Mouse (Mus musculus) myocyte (in vitro differentiated cells): ENCODE data around the gene Triobp.

ENCODE experiments used
- MAX ChIP-seq: IDR thresholded peaks from one replicate; pipeline ENCODE4 v1.6.1; 2011; ENCODE audit warnings: low read depth, mild to moderate bottlenecking, control low read depth
- POLR2A ChIP-seq: IDR thresholded peaks from one replicate; pipeline ENCODE4 v1.6.1; 2011; ENCODE audit warnings: low read depth, mild to moderate bottlenecking, control low read depth, moderate library complexity; ENCODE audit not compliant: insufficient read length
- POLR2AphosphoS2 ChIP-seq: IDR thresholded peaks from one replicate; pipeline ENCODE4 v1.6.1; 2011; ENCODE audit warnings: low read depth, control low read depth; ENCODE audit not compliant: insufficient read length
- REST ChIP-seq: IDR thresholded peaks from one replicate; pipeline ENCODE4 v1.6.1; 2011; ENCODE audit warnings: mild to moderate bottlenecking, control low read depth, moderate library complexity; ENCODE audit not compliant: insufficient read depth, insufficient read length
- SRF ChIP-seq: IDR thresholded peaks from one replicate; pipeline ENCODE4 v1.6.1; 2011; ENCODE audit warnings: low read depth; ENCODE audit not compliant: control insufficient read depth, insufficient read length

DNA sequence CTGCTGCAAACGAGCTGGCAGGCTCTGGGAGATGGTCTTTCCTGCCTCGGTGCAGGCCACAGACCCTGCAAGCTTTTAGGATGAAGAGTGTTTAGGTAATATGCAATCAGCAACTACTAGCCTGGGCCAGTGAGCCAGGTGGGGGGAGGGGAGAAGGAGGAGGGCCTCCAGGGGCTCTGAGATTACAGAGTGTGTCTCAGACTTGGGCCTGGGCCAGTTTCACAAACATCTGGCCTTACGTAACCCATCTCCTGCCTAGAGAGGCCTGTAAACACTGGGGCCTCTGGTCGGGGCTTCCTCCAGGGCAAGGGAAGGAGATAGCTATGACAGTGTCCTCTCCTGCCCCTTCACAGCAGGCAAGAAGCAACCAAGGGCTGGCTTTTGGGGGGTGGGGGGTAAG, 31.4 kb downstream of the Triobp start:
- no peak for TF ChIP-seq POLR2A
- no peak for TF ChIP-seq SRF
- TF ChIP-seq REST: no peak
- no peak for TF ChIP-seq MAX
- TF ChIP-seq POLR2AphosphoS2: no peak
